Mouse (Mus musculus): ENCODE measurements around the gene Zfp446. TPM values are rescaled to one million over a fixed set of nuclear protein-coding genes. Genes with fewer than 3 reads are reported as not detected.

Gene Zfp446
- polyA plus RNA-seq, 1 experiment, result 1.7 TPM

- Histone ChIP-seq H3K36me3 (ENCODE audit: control insufficient read depth, insufficient read depth) (no peaks in the 10 kb centered on the region), H3K4me3 (no peak overlapping the region), H3K4me2 (ENCODE audit: low read depth) (no peak overlapping the region), H3K79me2 (ENCODE audit: control insufficient read depth, insufficient read depth) (no peaks in the 10 kb centered on the region), H3K27me3 (ENCODE audit: control insufficient read depth, insufficient read depth, insufficient read length) (no peaks in the 10 kb centered on the region), H3ac (ENCODE audit: control insufficient read depth, insufficient read length) (no peak overlapping the region)
- TF ChIP-seq POLR2A (IDR thresholded peaks at IDR 0.05; ENCODE audit: insufficient read length, low read depth) (no peak), POLR2AphosphoS2 (IDR thresholded peaks at IDR 0.05; ENCODE audit: insufficient read length, low read depth) (no peak), MYOD1 (IDR thresholded peaks at IDR 0.05; ENCODE audit: control insufficient read depth in 1 of 3, insufficient read length in 2 of 3, low read depth in 2 of 3) (no peak), USF1 (IDR thresholded peaks at IDR 0.05; ENCODE audit: low read depth) (no peak)
Observed at GRCm38 (mm10) chr7:13001584-13001983, 23.9 kb downstream of the Zfp446 start.

GRCm38 (mm10) chr7:13003380-13003779 is 25.7 kb downstream of the Zfp446 start:
- H3K4me2 ChIP-seq (ENCODE audit: low read depth), result no peak overlapping the region
- TF ChIP-seq POLR2A (IDR thresholded peaks at IDR 0.05; ENCODE audit: insufficient read length, low read depth), result no peak
- no peak for TF ChIP-seq MAX (IDR thresholded peaks at IDR 0.05; ENCODE audit: low read depth)
- TF ChIP-seq TCF3 (IDR thresholded peaks at IDR 0.05; ENCODE audit: insufficient read length, low read depth), result no peak
- no peak for TF ChIP-seq TCF12 (IDR thresholded peaks at IDR 0.05; ENCODE audit: insufficient read depth, poor library complexity, severe bottlenecking)
- no peak for TF ChIP-seq MYOD1 (IDR thresholded peaks at IDR 0.05; ENCODE audit: control insufficient read depth in 1 of 3, insufficient read length in 2 of 3, low read depth in 2 of 3)
- no peak for TF ChIP-seq MYOG (IDR thresholded peaks at IDR 0.05; ENCODE audit: control insufficient read depth in 1 of 3, insufficient read depth in 1 of 3, insufficient read length in 2 of 3, low read depth in 2 of 3)
- TF ChIP-seq USF1 (IDR thresholded peaks at IDR 0.05; ENCODE audit: low read depth), result no peak
- TF ChIP-seq REST (IDR thresholded peaks at IDR 0.05; ENCODE audit: insufficient read depth, insufficient read length), result no peak
- no peak for TF ChIP-seq E2F4 (IDR thresholded peaks at IDR 0.05; ENCODE audit: insufficient read depth)
- TF ChIP-seq POLR2AphosphoS2 (IDR thresholded peaks at IDR 0.05; ENCODE audit: insufficient read length, low read depth), result no peak
- TF ChIP-seq SRF (IDR thresholded peaks at IDR 0.05; ENCODE audit: control insufficient read depth, insufficient read length, low read depth), result no peak
- no peak for TF ChIP-seq CEBPB (IDR thresholded peaks at IDR 0.05; ENCODE audit: insufficient read depth, poor library complexity, severe bottlenecking)
- peaks cover 4% of the 10 kb centered on the region for H3K79me2 ChIP-seq (ENCODE audit: control insufficient read depth, insufficient read depth)
- no peak overlapping the region for H3ac ChIP-seq (ENCODE audit: control insufficient read depth, insufficient read length)
- no peaks in the 10 kb centered on the region for H3K36me3 ChIP-seq (ENCODE audit: control insufficient read depth, insufficient read depth)
- H3K4me3 ChIP-seq, result no peak overlapping the region
- H3K27me3 ChIP-seq (ENCODE audit: control insufficient read depth, insufficient read depth, insufficient read length), result no peaks in the 10 kb centered on the region

GRCm38 (mm10) chr7:13006011-13006410 is 28.4 kb downstream of the Zfp446 start:
- Histone ChIP-seq H3K27me3 (ENCODE audit: control insufficient read depth, insufficient read depth, insufficient read length) (no peaks in the 10 kb centered on the region), H3K79me2 (ENCODE audit: control insufficient read depth, insufficient read depth) (peaks cover 14% of the 10 kb centered on the region), H3K4me2 (ENCODE audit: low read depth) (no peak overlapping the region), H3ac (ENCODE audit: control insufficient read depth, insufficient read length) (no peak overlapping the region), H3K36me3 (ENCODE audit: control insufficient read depth, insufficient read depth) (no peaks in the 10 kb centered on the region), H3K4me3 (no peak overlapping the region)
- TF ChIP-seq MAX (IDR thresholded peaks at IDR 0.05; ENCODE audit: low read depth), result no peak
- TF ChIP-seq REST (IDR thresholded peaks at IDR 0.05; ENCODE audit: insufficient read depth, insufficient read length), result no peak
- no peak for TF ChIP-seq E2F4 (IDR thresholded peaks at IDR 0.05; ENCODE audit: insufficient read depth)
- no peak for TF ChIP-seq CEBPB (IDR thresholded peaks at IDR 0.05; ENCODE audit: insufficient read depth, poor library complexity, severe bottlenecking)
- TF ChIP-seq TCF12 (IDR thresholded peaks at IDR 0.05; ENCODE audit: insufficient read depth, poor library complexity, severe bottlenecking), result no peak
- no peak for TF ChIP-seq USF1 (IDR thresholded peaks at IDR 0.05; ENCODE audit: low read depth)
- no peak for TF ChIP-seq POLR2A (IDR thresholded peaks at IDR 0.05; ENCODE audit: insufficient read length, low read depth)
- no peak for TF ChIP-seq SRF (IDR thresholded peaks at IDR 0.05; ENCODE audit: control insufficient read depth, insufficient read length, low read depth)
- no peak for TF ChIP-seq MYOG (IDR thresholded peaks at IDR 0.05; ENCODE audit: control insufficient read depth in 1 of 3, insufficient read depth in 1 of 3, insufficient read length in 2 of 3, low read depth in 2 of 3)
- TF ChIP-seq TCF3 (IDR thresholded peaks at IDR 0.05; ENCODE audit: insufficient read length, low read depth), result no peak
- no peak for TF ChIP-seq POLR2AphosphoS2 (IDR thresholded peaks at IDR 0.05; ENCODE audit: insufficient read length, low read depth)

- Histone ChIP-seq H3K4me2 (ENCODE audit: low read depth) (no peak overlapping the region), H3K36me3 (ENCODE audit: control insufficient read depth, insufficient read depth) (no peaks in the 10 kb centered on the region), H3ac (ENCODE audit: control insufficient read depth, insufficient read length) (no peak overlapping the region), H3K27me3 (ENCODE audit: control insufficient read depth, insufficient read depth, insufficient read length) (no peaks in the 10 kb centered on the region), H3K79me2 (ENCODE audit: control insufficient read depth, insufficient read depth) (peaks cover 14% of the 10 kb centered on the region), H3K4me3 (no peak overlapping the region)
- TF ChIP-seq POLR2AphosphoS2 (IDR thresholded peaks at IDR 0.05; ENCODE audit: insufficient read length, low read depth) (no peak), E2F4 (IDR thresholded peaks at IDR 0.05; ENCODE audit: insufficient read depth) (no peak), MAX (IDR thresholded peaks at IDR 0.05; ENCODE audit: low read depth) (no peak), TCF12 (IDR thresholded peaks at IDR 0.05; ENCODE audit: insufficient read depth, poor library complexity, severe bottlenecking) (no peak), SRF (IDR thresholded peaks at IDR 0.05; ENCODE audit: control insufficient read depth, insufficient read length, low read depth) (no peak), MYOD1 (IDR thresholded peaks at IDR 0.05; ENCODE audit: control insufficient read depth in 1 of 3, insufficient read length in 2 of 3, low read depth in 2 of 3) (no peak), CEBPB (IDR thresholded peaks at IDR 0.05; ENCODE audit: insufficient read depth, poor library complexity, severe bottlenecking) (no peak), REST (IDR thresholded peaks at IDR 0.05; ENCODE audit: insufficient read depth, insufficient read length) (no peak), POLR2A (IDR thresholded peaks at IDR 0.05; ENCODE audit: insufficient read length, low read depth) (no peak), MYOG (IDR thresholded peaks at IDR 0.05; ENCODE audit: control insufficient read depth in 1 of 3, insufficient read depth in 1 of 3, insufficient read length in 2 of 3, low read depth in 2 of 3) (no peak), USF1 (IDR thresholded peaks at IDR 0.05; ENCODE audit: low read depth) (no peak), TCF3 (IDR thresholded peaks at IDR 0.05; ENCODE audit: insufficient read length, low read depth) (no peak)
Observed at GRCm38 (mm10) chr7:13006531-13006930, 28.9 kb downstream of the Zfp446 start.

All from myocyte (in vitro differentiated cells).